Mouse (Mus musculus) myocyte (in vitro differentiated cells): Measurements from ENCODE around the gene Vav2. TPM values are rescaled to one million over a fixed set of nuclear protein-coding genes. Genes with fewer than 3 reads are reported as not detected.

Experiments used
- H3K27me3 ChIP-seq: one replicate; pipeline ENCODE4 v1.6.1; 2011; ENCODE audit not compliant: control insufficient read depth, insufficient read depth, insufficient read length
- H3K36me3 ChIP-seq: one replicate; pipeline ENCODE4 v1.6.1; 2011; ENCODE audit not compliant: control insufficient read depth, insufficient read depth
- H3K4me2 ChIP-seq: one replicate; pipeline ENCODE4 v1.6.1; 2011; ENCODE audit warnings: low read depth, control low read depth
- H3K4me3 ChIP-seq: one replicate; pipeline ENCODE4 v1.5.1; 2011; ENCODE audit warnings: mild to moderate bottlenecking, control low read depth, moderate library complexity
- H3K79me2 ChIP-seq: one replicate; pipeline ENCODE4 v1.6.1; 2011; ENCODE audit not compliant: control insufficient read depth, insufficient read depth
- H3ac ChIP-seq: one replicate; pipeline ENCODE4 v1.6.1; 2011; ENCODE audit not compliant: control insufficient read depth, insufficient read length
- CEBPB ChIP-seq: IDR thresholded peaks from 2 replicates; pipeline ENCODE4 v1.6.1; 2011; ENCODE audit warnings: mild to moderate bottlenecking, moderate library complexity; ENCODE audit not compliant: poor library complexity, insufficient read depth, severe bottlenecking
- E2F4 ChIP-seq: IDR thresholded peaks from one replicate; pipeline ENCODE4 v1.6.1; 2011; ENCODE audit warnings: mild to moderate bottlenecking, control low read depth, moderate library complexity; ENCODE audit not compliant: insufficient read depth
- MAX ChIP-seq: IDR thresholded peaks from one replicate; pipeline ENCODE4 v1.6.1; 2011; ENCODE audit warnings: low read depth, mild to moderate bottlenecking, control low read depth
- MYOD1 ChIP-seq, 3 experiments: IDR thresholded peaks; one replicate each; pipeline ENCODE4 v1.6.1; 2011; ENCODE audit warnings: control low read depth in 2 of 3, low read depth in 2 of 3, mild to moderate bottlenecking in 2 of 3, moderate library complexity in 1 of 3; ENCODE audit not compliant: insufficient read length in 2 of 3, control insufficient read depth in 1 of 3
- MYOG ChIP-seq, 3 experiments: IDR thresholded peaks; one replicate each; pipeline ENCODE4 v1.6.1; 2011; ENCODE audit warnings: control low read depth in 2 of 3, low read depth in 2 of 3, mild to moderate bottlenecking in 2 of 3; ENCODE audit not compliant: insufficient read length in 2 of 3, control insufficient read depth in 1 of 3, insufficient read depth in 1 of 3
- POLR2A ChIP-seq: IDR thresholded peaks from one replicate; pipeline ENCODE4 v1.6.1; 2011; ENCODE audit warnings: low read depth, mild to moderate bottlenecking, control low read depth, moderate library complexity; ENCODE audit not compliant: insufficient read length
- POLR2AphosphoS2 ChIP-seq: IDR thresholded peaks from one replicate; pipeline ENCODE4 v1.6.1; 2011; ENCODE audit warnings: low read depth, control low read depth; ENCODE audit not compliant: insufficient read length
- REST ChIP-seq: IDR thresholded peaks from one replicate; pipeline ENCODE4 v1.6.1; 2011; ENCODE audit warnings: mild to moderate bottlenecking, control low read depth, moderate library complexity; ENCODE audit not compliant: insufficient read depth, insufficient read length
- SRF ChIP-seq: IDR thresholded peaks from one replicate; pipeline ENCODE4 v1.6.1; 2011; ENCODE audit warnings: low read depth; ENCODE audit not compliant: control insufficient read depth, insufficient read length
- TCF12 ChIP-seq: IDR thresholded peaks from one replicate; pipeline ENCODE4 v1.6.1; 2011; ENCODE audit warnings: mild to moderate bottlenecking, control low read depth; ENCODE audit not compliant: poor library complexity, insufficient read depth, severe bottlenecking
- TCF3 ChIP-seq: IDR thresholded peaks from one replicate; pipeline ENCODE4 v1.6.1; 2011; ENCODE audit warnings: low read depth, control low read depth; ENCODE audit not compliant: insufficient read length
- USF1 ChIP-seq: IDR thresholded peaks from one replicate; pipeline ENCODE4 v1.6.1; 2011; ENCODE audit warnings: low read depth, mild to moderate bottlenecking, control low read depth, moderate library complexity
- polyA plus RNA-seq: library from polyadenylated mRNA; unstranded; fragments of >200 nt; fragmentation: generic; extraction: Trizol; gene quantifications from one replicate; pipeline ENCODE4 v1.2.1, GENCODE M21; 2012; ENCODE audit warnings: missing spikeins

The Vav2 gene
- polyA plus RNA-seq, 1 experiment, result 14.1 TPM

- Histone ChIP-seq H3K36me3 (no peaks in the 10 kb centered on the region), H3K27me3 (no peaks in the 10 kb centered on the region), H3K79me2 (no peaks in the 10 kb centered on the region), H3K4me2 (no peak overlapping the region), H3K4me3 (no peak overlapping the region), H3ac (no peak overlapping the region)
- TF ChIP-seq MYOG (IDR thresholded peaks at IDR 0.05; ENCODE audit: control insufficient read depth in 1 of 3, insufficient read depth in 1 of 3, insufficient read length in 2 of 3, low read depth in 2 of 3), result no peak
- TF ChIP-seq REST, result no peak
- TF ChIP-seq MYOD1 (IDR thresholded peaks at IDR 0.05; ENCODE audit: control insufficient read depth in 1 of 3, insufficient read length in 2 of 3, low read depth in 2 of 3), result no peak
Observed at GRCm38 (mm10) chr2:27218121-27218544, 208.7 kb downstream of the Vav2 start.

DNA sequence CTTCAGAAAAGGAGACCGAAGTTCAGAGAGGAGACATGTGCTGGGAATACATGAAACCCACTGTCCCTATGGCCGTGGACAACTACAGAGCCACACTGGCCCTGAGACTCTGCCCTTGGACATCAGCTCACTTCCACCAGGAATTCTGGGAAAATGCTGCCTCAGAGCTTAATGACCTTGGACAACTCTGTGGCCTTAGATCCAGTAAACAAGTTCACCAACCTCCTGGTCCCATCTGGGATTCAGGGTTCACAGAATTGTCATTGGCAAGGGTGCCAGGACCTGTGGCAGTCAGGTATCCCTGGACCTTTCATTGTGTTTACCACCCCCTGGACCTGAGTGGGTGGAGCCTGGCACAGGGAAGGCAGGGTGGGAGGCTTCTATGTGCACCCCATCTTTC, 211.3 kb downstream of the Vav2 start:
- Histone ChIP-seq H3ac (no peak overlapping the region), H3K79me2 (no peaks in the 10 kb centered on the region), H3K4me2 (no peak overlapping the region), H3K27me3 (no peaks in the 10 kb centered on the region), H3K4me3 (no peak overlapping the region), H3K36me3 (no peaks in the 10 kb centered on the region)
- TF ChIP-seq SRF (no peak), MAX (no peak), CEBPB (no peak), REST (no peak), USF1 (no peak), E2F4 (no peak), POLR2AphosphoS2 (no peak), POLR2A (no peak), TCF12 (no peak), MYOD1 (IDR thresholded peaks at IDR 0.05; ENCODE audit: control insufficient read depth in 1 of 3, insufficient read length in 2 of 3, low read depth in 2 of 3) (no peak), MYOG (IDR thresholded peaks at IDR 0.05; ENCODE audit: control insufficient read depth in 1 of 3, insufficient read depth in 1 of 3, insufficient read length in 2 of 3, low read depth in 2 of 3) (no peak), TCF3 (no peak)

Other genes with a start within 250 kb of the Vav2 start
- gene Sardh, start 178.7 kb downstream of the Vav2 start, polyA plus RNA-seq, result 28.4 TPM
- 28.7 TPM for gene Brd3os, start 15.3 kb upstream of the Vav2 start, polyA plus RNA-seq
- 26.8 TPM for gene Brd3, start 80.6 kb upstream of the Vav2 start, polyA plus RNA-seq
- 34.8 TPM for gene Wdr5, start 88.1 kb upstream of the Vav2 start, polyA plus RNA-seq
- gene Rxra, start 249.4 kb upstream of the Vav2 start, polyA plus RNA-seq, result 22.0 TPM